Mouse (Mus musculus): ENCODE data around the gene Vmn1r233. TPM values are rescaled to one million over a fixed set of nuclear protein-coding genes. Genes with fewer than 3 reads are reported as not detected.

Gene Vmn1r233
- polyA plus RNA-seq, 1 experiment: not detected

DNA sequence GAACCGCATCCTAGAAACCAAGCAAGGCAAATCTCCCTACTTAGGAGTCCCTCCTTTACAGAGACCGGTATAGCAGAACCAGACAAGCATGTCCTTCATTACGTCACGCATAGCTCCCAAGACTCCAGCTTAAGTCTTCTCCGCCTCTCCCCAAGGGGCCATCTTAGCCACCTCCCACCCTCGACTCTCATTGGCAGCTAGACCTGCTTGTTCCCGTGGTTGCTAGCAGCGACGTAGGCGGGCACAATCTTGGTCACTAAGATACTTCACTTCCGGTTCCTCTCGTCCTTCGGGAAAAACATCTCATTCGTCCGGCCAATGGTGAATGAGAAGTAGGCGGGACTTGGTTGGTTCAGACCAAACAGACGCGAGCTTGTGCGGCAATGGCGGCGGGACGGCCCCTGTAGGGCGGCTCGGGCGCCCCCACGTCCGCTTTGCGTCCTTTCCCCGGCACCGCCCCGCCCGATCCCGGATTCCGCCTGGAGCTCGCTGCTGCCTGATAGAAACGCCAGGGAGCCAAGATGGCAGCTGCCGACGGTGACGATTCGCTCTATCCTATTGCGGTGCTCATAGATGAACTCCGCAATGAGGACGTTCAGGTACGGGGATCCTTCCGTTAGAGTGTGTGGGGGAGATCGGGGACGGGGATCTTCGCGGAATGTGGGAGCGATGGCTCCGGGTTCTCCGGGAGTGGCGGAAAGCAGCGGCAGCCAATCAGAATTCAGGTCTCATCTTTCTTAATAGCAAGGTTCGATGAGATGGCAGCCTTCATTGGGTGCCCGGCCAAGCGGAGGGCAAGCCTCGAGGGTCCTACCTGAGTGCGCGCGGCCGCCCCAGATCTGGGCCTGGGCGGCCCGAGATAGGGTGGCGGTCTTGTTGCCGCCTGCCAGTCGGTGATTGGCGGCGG lies 51.0 kb downstream of the Vmn1r233 start, which contains the start of gene Ppp2r1a:
TSS of gene Ppp2r1a (plus strand) at position 327 of the 907 bp plus-strand sequence.
- no peaks in the 10 kb centered on the region for H3K36me3 ChIP-seq (ENCODE audit: control insufficient read depth, insufficient read depth)
- H3K79me2 ChIP-seq (ENCODE audit: control insufficient read depth, insufficient read depth): peaks cover 48% of the 10 kb centered on the region
- no peaks in the 10 kb centered on the region for H3K27me3 ChIP-seq (ENCODE audit: control insufficient read depth, insufficient read depth, insufficient read length)
- H3K79me3 ChIP-seq (ENCODE audit: low read depth): peaks cover 45% of the 10 kb centered on the region
- H3ac ChIP-seq (ENCODE audit: control insufficient read depth, insufficient read length, low read depth): peak within 1 kb of the TSS; percentile 97
- TF ChIP-seq MAX (IDR thresholded peaks at IDR 0.05) (peak; percentile 48), MYOD1 (IDR thresholded peaks at IDR 0.05; ENCODE audit: control insufficient read depth, insufficient read length, low read depth) (no peak), MYOG (IDR thresholded peaks at IDR 0.05; ENCODE audit: control insufficient read depth, extremely low read depth, insufficient read length) (no peak)
- peak within 1 kb of the TSS; percentile 55 for H3K4me3 ChIP-seq (ENCODE audit: insufficient read depth, poor library complexity, severe bottlenecking)

DNA sequence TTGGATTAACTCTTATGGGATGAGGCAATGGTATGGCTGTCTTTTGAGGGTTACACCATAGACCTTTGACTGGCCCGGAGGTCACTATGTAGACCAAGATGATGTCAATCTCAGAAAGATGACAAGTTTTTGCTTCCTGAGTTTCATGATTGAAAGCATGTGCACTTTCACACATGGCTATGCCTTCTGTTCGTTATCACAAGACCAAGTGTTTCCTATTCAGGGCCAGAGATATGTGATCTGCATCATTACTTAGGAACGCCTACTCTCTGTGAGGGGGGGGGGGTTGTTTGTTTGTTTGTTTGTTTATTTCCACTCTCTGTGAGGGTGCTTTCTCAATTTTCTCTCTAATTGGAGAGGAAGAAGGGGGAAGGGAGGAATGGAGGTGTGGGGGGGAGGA lies 52.0 kb downstream of the Vmn1r233 start:
- Histone ChIP-seq H3K79me2 (ENCODE audit: control insufficient read depth, insufficient read depth) (peaks cover 38% of the 10 kb centered on the region), H3K27me3 (ENCODE audit: control insufficient read depth, insufficient read depth, insufficient read length) (no peaks in the 10 kb centered on the region), H3K4me3 (ENCODE audit: insufficient read depth, poor library complexity, severe bottlenecking) (peak overlapping the region; percentile 39), H3ac (ENCODE audit: control insufficient read depth, insufficient read length, low read depth) (no peak overlapping the region), H3K36me3 (ENCODE audit: control insufficient read depth, insufficient read depth) (no peaks in the 10 kb centered on the region), H3K79me3 (ENCODE audit: low read depth) (peaks cover 35% of the 10 kb centered on the region)
- TF ChIP-seq CEBPB (IDR thresholded peaks at IDR 0.05; ENCODE audit: low read depth) (no peak), MAX (IDR thresholded peaks at IDR 0.05) (no peak), FOSL1 (IDR thresholded peaks at IDR 0.05; ENCODE audit: insufficient read depth, low read length, poor library complexity, severe bottlenecking) (no peak), USF1 (IDR thresholded peaks at IDR 0.05; ENCODE audit: low read depth) (no peak), MYOD1 (IDR thresholded peaks at IDR 0.05; ENCODE audit: control insufficient read depth, insufficient read length, low read depth) (no peak), CTCF (IDR thresholded peaks at IDR 0.05; ENCODE audit: control insufficient read depth, insufficient read depth, insufficient read length) (no peak), MYOG (IDR thresholded peaks at IDR 0.05; ENCODE audit: control insufficient read depth, extremely low read depth, insufficient read length) (no peak)

Other genes with a start within 250 kb of the Vmn1r233 start
- gene Vmn1r228, start 210.3 kb downstream of the Vmn1r233 start, polyA plus RNA-seq (2012; fragmentation: generic; extraction: Trizol): not detected
- not detected for gene Vmn1r229, start 184.9 kb downstream of the Vmn1r233 start, polyA plus RNA-seq (2012; fragmentation: generic; extraction: Trizol)
- not detected for gene Vmn1r230, start 156.0 kb downstream of the Vmn1r233 start, polyA plus RNA-seq (2012; fragmentation: generic; extraction: Trizol)
- not detected for gene Vmn1r231, start 91.4 kb downstream of the Vmn1r233 start, polyA plus RNA-seq (2012; fragmentation: generic; extraction: Trizol)
- gene Vmn1r232, start 76.8 kb downstream of the Vmn1r233 start, polyA plus RNA-seq (2012; fragmentation: generic; extraction: Trizol): not detected
- 301 TPM for gene Ppp2r1a, start 51.2 kb downstream of the Vmn1r233 start, polyA plus RNA-seq (2012; fragmentation: generic; extraction: Trizol)
- gene Zfp160, start 12.4 kb upstream of the Vmn1r233 start, polyA plus RNA-seq (2012; fragmentation: generic; extraction: Trizol): 2.8 TPM
- gene Vmn1r234, start 229.6 kb upstream of the Vmn1r233 start, polyA plus RNA-seq (2012; fragmentation: generic; extraction: Trizol): not detected

All from C2C12 (cell line).